Mouse (Mus musculus): ENCODE measurements around the gene Gm9758.
"Not testable (repeated sequence)": the region's sequence is repeated elsewhere in the genome, so short reads cannot be mapped to it uniquely, and the experiment has no call there.

DNA sequence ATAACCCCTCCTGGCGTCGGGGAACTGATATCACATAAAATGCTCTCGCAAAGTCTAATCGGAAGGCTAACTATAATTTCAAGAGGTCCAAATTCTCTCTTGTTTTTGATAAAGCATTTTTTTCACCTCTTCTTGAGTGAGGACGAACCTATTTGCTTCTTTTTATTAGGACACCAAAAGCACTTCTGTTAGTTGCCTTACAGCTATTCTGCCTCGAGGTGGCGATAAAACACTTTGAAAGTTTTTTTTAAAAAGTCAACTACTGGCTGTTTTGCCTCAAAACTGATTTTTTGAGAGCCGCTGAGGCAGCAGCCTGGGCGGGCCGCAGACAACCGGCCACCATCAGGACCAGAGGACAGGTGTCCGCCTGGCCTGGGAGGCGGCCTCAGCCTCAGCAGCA lies 49.1 kb upstream of the Gm9758 start:
- not testable (repeated sequence) for TF ChIP-seq GATA1 (IDR thresholded peaks at IDR 0.05; ENCODE audit: borderline replicate concordance, low read length); FLI1 (IDR thresholded peaks at IDR 0.05; ENCODE audit: low read length)
